Mouse (Mus musculus) heart, embryonic 14.5 days (tissue): ENCODE results near the gene Utp15. TPM values are rescaled to one million over a fixed set of nuclear protein-coding genes. Genes with fewer than 3 reads are reported as not detected.

Source experiments
- ATAC-seq: fragments of 200-750 bp; cut with Nextera tagmentation; 2 replicates; pipeline ENCODE4 v1.8.0; 2017; ENCODE audit warnings: low read depth, moderate TSS enrichment; ENCODE audit not compliant: insufficient number of reproducible peaks, insufficient read depth, low FRiP score
- H3K27ac ChIP-seq, 2 experiments: fragments of 200-500 bp in 1 of 2; fragments of 300-500 bp in 1 of 2; sonication (generic) in 1 of 2; replicated peaks in 1 of 2; 2 replicates each; pipeline ENCODE4 v1.5.1; 2012 to 2014; ENCODE audit warnings: low read depth in 2 of 2, low read length in 2 of 2, control low read depth in 1 of 2, mild to moderate bottlenecking in 1 of 2, mixed read lengths in 1 of 2; ENCODE audit not compliant: control insufficient read depth in 1 of 2, insufficient read depth in 1 of 2
- H3K27me3 ChIP-seq: fragments of 300-500 bp; sonication (generic); 2 replicates; pipeline ENCODE4 v1.6.1; 2014; ENCODE audit warnings: mild to moderate bottlenecking, low read length, control low read depth; ENCODE audit not compliant: control insufficient read depth, insufficient read depth
- H3K36me3 ChIP-seq: fragments of 300-500 bp; sonication (generic); 2 replicates; pipeline ENCODE4 v1.6.1; 2014; ENCODE audit warnings: mild to moderate bottlenecking, control low read depth, low read length, mixed read lengths; ENCODE audit not compliant: control insufficient read depth, insufficient read depth
- H3K4me1 ChIP-seq, 2 experiments: fragments of 200-500 bp in 1 of 2; fragments of 300-500 bp in 1 of 2; sonication (generic) in 1 of 2; 2 replicates each; pipeline ENCODE4 v1.6.1; 2012 to 2014; ENCODE audit warnings: low read length in 2 of 2, control low read depth in 1 of 2, mixed read lengths in 1 of 2; ENCODE audit not compliant: control insufficient read depth in 2 of 2, insufficient read depth in 2 of 2
- H3K4me2 ChIP-seq: fragments of 300-500 bp; sonication (generic); 2 replicates; pipeline ENCODE4 v1.6.1; 2014; ENCODE audit warnings: mild to moderate bottlenecking, low read length
- H3K4me3 ChIP-seq, 2 experiments: fragments of 200-500 bp in 1 of 2; fragments of 300-500 bp in 1 of 2; sonication (generic) in 1 of 2; 2 replicates each; pipeline ENCODE4 v1.5.1; 2012 to 2014; ENCODE audit warnings: low read length in 2 of 2, mild to moderate bottlenecking in 2 of 2, control low read depth in 1 of 2, low read depth in 1 of 2, moderate library complexity in 1 of 2; ENCODE audit not compliant: control insufficient read depth in 1 of 2, insufficient read depth in 1 of 2
- H3K9ac ChIP-seq: fragments of 300-500 bp; sonication (generic); 2 replicates; pipeline ENCODE4 v1.6.1; 2014; ENCODE audit warnings: mild to moderate bottlenecking, low read length
- H3K9me3 ChIP-seq: fragments of 300-500 bp; sonication (generic); 2 replicates; pipeline ENCODE4 v1.6.1; 2016; ENCODE audit warnings: low read length, control low read depth; ENCODE audit not compliant: control insufficient read depth
- WGBS: fragments of 180-500 bp; shearing (Covaris S2); extraction: QIAGEN DNeasy Blood & Tissue Kit; methylation state at CpG from one replicate; pipeline ENCODE4 v1.1.7; 2014; 5-methylcytosine and 5-hydroxymethylcytosine counted together
- polyA plus RNA-seq: library from polyadenylated mRNA; unstranded; fragments of >200 nt; fragmentation: Nextera tagmentation; extraction: Ambion mirVana; gene quantifications from 2 replicates; pipeline ENCODE4 v1.2.1, GENCODE M21; 2014

The Utp15 gene
- polyA plus RNA-seq, 1 experiment from 2014 or later, result 16.2 TPM

DNA sequence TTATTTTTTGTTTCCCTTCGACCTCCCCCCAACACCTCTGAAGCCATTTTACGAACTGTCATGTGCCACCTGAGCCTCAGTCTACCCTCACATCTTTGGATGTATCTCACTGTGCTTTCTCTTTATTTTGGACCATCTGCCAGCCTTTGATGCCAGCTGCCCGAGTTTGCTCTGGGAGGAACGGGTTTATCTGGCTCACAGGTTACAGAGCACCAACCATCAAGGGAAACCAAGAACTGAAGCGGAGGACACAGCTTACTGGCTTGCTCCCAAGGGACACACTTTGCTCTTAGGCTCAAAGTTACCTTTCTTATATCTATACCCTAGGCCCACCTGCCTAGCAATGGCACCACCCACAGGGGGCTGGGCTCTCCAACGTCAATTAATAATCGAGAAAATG, 17.5 kb downstream of the Utp15 start:
- WGBS, result 77% methylated on average over 7 of the region's 7 CpGs
- H3K4me2 ChIP-seq, result no peak overlapping the region
- ATAC-seq, result no peak

DNA sequence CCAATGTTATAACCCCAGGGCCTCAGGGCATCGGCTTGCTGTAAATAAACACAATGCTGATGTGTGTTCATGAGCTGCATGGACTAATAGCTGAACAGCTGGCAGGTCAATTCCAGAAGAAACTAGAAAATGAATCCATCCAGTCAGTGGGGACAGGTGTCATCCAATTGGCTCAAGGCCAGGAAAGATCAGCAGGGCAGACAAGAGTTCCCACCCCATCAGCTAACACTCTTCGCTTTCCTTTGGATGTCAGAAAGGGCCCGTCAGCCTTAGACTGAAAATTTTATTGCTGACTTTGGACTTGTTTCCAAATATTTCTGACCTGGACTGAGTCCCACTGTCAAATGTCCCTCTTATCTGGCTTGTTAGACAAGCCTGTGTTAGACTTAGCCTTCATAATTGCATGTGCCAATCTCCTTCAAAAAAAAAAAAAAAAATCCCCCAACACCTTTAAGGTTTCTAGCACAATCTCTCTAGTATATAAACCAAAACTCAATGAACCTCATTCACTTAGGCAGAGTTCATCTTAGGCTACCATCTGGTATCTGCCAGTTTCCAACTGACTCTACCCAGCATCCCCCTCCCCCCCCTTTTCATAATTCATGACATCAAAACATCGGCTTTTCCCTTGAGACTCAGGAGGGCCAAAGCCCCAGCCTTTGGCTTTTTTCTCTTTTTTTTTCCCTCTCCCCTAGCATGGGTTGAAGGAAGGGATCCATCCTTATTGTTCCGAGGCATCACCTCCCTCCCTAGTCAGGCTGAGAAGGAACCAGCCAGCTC, 18.1 kb downstream of the Utp15 start:
- Histone ChIP-seq H3K9ac (no peak overlapping the region), H3K4me3 (no peak overlapping the region), H3K4me1 (0 out of 4 replicates have a peak, but pooled peaks cover 0 to 2% of the 10 kb centered on the region in 2 experiments), H3K27me3 (no peaks in the 10 kb centered on the region), H3K36me3 (peaks cover 28% of the 10 kb centered on the region), H3K4me2 (no peak overlapping the region), H3K27ac (no peak overlapping the region), H3K9me3 (no peaks in the 10 kb centered on the region)
- ATAC-seq, result no peak
- WGBS, result 73% methylated on average over 4 of the region's 5 CpGs

More for the DNA sequence above, 17.5 kb downstream of the Utp15 start:
- Histone ChIP-seq H3K9ac (no peak overlapping the region), H3K36me3 (peaks cover 34% of the 10 kb centered on the region), H3K27me3 (no peaks in the 10 kb centered on the region), H3K4me3 (no peak overlapping the region), H3K9me3 (no peaks in the 10 kb centered on the region), H3K4me1 (0 out of 4 replicates have a peak, but pooled peaks cover 0 to 2% of the 10 kb centered on the region in 2 experiments), H3K27ac (no peak overlapping the region)

DNA sequence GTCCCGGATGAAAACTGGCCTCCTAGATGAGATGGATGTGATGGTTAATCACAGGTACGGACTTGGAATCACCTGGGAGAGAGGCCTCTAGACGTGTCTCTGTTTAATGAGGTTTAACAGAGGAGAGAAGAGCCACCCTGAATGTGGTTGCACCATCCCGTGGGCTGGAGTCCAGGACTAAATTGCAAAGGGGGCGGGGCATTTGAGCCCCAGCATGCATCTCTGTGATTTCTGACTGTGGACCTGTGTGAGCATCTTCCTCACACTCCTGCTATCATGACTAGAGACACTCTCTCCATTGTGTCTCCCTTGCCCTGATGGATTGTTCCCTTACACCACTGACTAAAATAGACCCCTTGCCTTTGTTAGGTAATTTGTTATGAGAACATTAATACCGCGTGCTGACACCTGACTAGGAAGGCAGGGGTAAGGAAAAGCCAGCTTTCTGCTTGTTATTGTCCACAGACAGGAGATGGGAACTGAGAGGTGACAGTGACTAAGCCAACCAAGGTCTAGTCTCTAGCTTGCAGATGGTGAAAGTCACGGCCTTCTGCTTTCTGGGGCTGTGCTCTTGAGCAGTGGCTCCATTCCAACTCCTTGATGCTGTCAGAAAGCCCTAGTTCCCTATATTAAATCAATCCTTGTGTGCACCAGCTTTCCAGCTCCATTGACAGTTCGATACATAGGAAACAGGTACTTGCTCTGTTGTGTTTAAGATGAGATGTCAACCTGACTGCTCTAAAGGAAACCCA, 21.1 kb downstream of the Utp15 start:
- WGBS, result 70% methylated on average over 9 of the region's 9 CpGs
- Histone ChIP-seq H3K9me3 (no peaks in the 10 kb centered on the region), H3K27me3 (no peaks in the 10 kb centered on the region)

DNA sequence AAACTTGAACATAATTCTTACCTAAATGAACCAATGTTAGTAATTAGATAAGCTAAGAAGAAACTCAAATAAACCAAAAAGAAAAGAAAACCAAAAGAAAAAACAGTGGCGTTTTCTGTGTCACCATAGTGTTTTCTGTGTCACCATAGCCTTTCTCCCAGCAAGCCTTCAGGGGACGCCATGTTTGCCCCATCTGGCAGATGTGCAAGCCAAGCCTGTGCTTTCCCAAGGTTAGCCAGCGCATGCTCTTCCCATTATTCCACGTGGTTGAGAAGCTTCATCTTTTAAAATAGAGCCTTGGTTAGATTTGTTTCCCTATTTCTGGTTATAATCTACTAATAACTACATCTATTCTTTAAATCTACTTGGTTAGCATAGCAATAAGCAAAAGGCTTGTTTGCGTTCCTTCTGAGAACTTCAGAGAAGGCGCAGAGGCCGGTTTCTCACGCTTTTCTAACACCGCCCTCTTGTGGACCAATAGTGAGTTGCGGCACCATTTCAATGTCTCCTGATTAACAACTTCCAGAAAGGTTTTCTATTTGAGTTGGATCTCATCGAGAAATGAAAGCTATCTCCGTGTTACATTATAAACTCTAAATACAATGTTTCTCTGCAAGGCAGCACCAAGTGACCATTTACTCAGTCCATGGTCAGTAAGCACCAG, 22.7 kb downstream of the Utp15 start:
- no peak overlapping the region for H3K4me3 ChIP-seq
- ATAC-seq, result no peak
- H3K4me2 ChIP-seq, result no peak overlapping the region
- no peak overlapping the region for H3K9ac ChIP-seq
- H3K9me3 ChIP-seq, result no peaks in the 10 kb centered on the region
- no peaks in the 10 kb centered on the region for H3K36me3 ChIP-seq
- no peak overlapping the region for H3K27ac ChIP-seq
- 17% methylated on average over 12 of the region's 12 CpGs for WGBS
- 0 out of 4 replicates have a peak, but pooled peaks cover 0 to 2% of the 10 kb centered on the region in 2 experiments for H3K4me1 ChIP-seq
- no peaks in the 10 kb centered on the region for H3K27me3 ChIP-seq

More for the DNA sequence above, 21.1 kb downstream of the Utp15 start:
- no peak overlapping the region for H3K4me2 ChIP-seq
- no peak overlapping the region for H3K9ac ChIP-seq
- no peaks in the 10 kb centered on the region for H3K36me3 ChIP-seq
- H3K4me3 ChIP-seq, result no peak overlapping the region
- 0 out of 4 replicates have a peak, but pooled peaks cover 0 to 2% of the 10 kb centered on the region in 2 experiments for H3K4me1 ChIP-seq
- no peak for ATAC-seq
- no peak overlapping the region for H3K27ac ChIP-seq

GRCm38 (mm10) chr13:98235451-98235850, 27.4 kb downstream of the Utp15 start:
- no peaks in the 10 kb centered on the region for H3K9me3 ChIP-seq
- H3K27me3 ChIP-seq, result no peaks in the 10 kb centered on the region
- H3K4me3 ChIP-seq, result no peak overlapping the region
- no peaks in the 10 kb centered on the region for H3K4me1 ChIP-seq
- H3K36me3 ChIP-seq, result no peaks in the 10 kb centered on the region
- H3K9ac ChIP-seq, result no peak overlapping the region
- no peak for ATAC-seq
- 53% methylated on average over 6 of the region's 6 CpGs for WGBS
- no peak overlapping the region for H3K27ac ChIP-seq
- no peak overlapping the region for H3K4me2 ChIP-seq

DNA sequence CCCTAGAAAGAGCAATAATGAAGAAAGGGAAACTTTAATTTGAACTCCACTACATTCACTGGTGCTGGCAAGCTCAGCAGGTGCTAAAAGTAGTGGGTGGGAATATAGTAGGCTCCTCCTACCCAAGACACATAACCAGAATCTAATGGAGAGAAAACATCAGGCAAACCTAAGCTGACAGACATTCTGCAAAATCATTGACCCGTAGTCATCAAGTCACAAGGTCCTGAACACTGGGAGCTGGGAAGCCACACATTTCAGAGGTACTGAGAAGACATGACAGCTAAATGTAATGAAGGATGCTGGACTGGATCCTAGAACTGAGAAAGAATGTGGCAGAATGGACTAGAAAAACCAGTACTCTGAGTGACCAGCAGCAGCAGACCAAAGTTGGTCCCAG, 32.3 kb downstream of the Utp15 start:
- Histone ChIP-seq H3K9ac (no peak overlapping the region), H3K4me2 (no peak overlapping the region)
- ATAC-seq, result no peak

GRCm38 (mm10) chr13:98226225-98226624, 36.6 kb downstream of the Utp15 start:
- Histone ChIP-seq H3K9me3 (no peaks in the 10 kb centered on the region), H3K4me1 (no peaks in the 10 kb centered on the region), H3K36me3 (no peaks in the 10 kb centered on the region), H3K9ac (no peak overlapping the region), H3K4me2 (no peak overlapping the region), H3K4me3 (no peak overlapping the region), H3K27me3 (no peaks in the 10 kb centered on the region), H3K27ac (no peak overlapping the region)
- no peak for ATAC-seq
- 73% methylated on average over 2 of the region's 2 CpGs for WGBS

More for the DNA sequence above, 32.3 kb downstream of the Utp15 start:
- Histone ChIP-seq H3K27me3 (no peaks in the 10 kb centered on the region), H3K4me3 (no peak overlapping the region), H3K27ac (no peak overlapping the region), H3K36me3 (no peaks in the 10 kb centered on the region), H3K9me3 (no peaks in the 10 kb centered on the region), H3K4me1 (no peaks in the 10 kb centered on the region)
- 85% methylated on average over 1 of the region's 1 CpGs for WGBS
